Mouse (Mus musculus) ES-E14 (cell line): ENCODE data around the gene Lbh.

Experiments used
- CHD2 ChIP-seq: IDR thresholded peaks from 2 replicates; pipeline ENCODE4 v1.6.1; 2014; ENCODE audit warnings: mild to moderate bottlenecking, low read depth, low read length, inconsistent platforms
- HCFC1 ChIP-seq: IDR thresholded peaks from 2 replicates; pipeline ENCODE4 v1.6.1; 2012; ENCODE audit warnings: low read length, inconsistent platforms, borderline replicate concordance; ENCODE audit not compliant: insufficient read depth
- MAFK ChIP-seq: IDR thresholded peaks from 2 replicates; pipeline ENCODE4 v1.6.1; 2014; ENCODE audit warnings: mild to moderate bottlenecking, low read depth, low read length, inconsistent platforms; ENCODE audit not compliant: insufficient read depth
- ZC3H11A ChIP-seq: IDR thresholded peaks from 2 replicates; pipeline ENCODE4 v1.6.1; 2012; ENCODE audit warnings: low read depth, mild to moderate bottlenecking, inconsistent platforms, low read length, borderline replicate concordance
- ZNF384 ChIP-seq: IDR thresholded peaks from 2 replicates; pipeline ENCODE4 v1.6.1; 2012; ENCODE audit warnings: low read depth, low read length, inconsistent platforms

DNA sequence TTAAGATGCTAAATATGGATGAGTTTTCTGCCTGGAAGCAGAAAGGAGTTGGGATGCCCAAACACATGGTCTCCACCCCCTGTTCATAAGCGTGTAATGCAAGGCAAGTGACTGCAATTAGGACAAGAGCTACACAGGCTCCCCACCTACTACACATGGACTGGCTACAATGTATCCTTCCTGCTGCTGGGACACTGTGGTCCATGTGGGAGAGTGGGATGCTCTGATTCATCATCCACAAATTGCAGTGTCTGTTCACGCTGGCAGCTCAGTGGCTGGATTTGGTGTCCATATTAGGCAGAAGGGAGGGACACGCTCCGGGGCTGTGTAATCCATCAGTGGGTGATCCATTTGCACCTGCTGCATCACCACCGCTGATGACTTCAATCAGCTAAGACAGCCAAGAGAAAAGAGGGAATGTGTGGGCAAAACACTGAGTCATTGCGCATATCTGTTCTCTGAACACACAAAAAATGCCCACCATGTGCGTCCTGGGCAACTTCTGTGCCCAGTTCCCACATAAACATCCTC is 52.6 kb downstream of the Lbh start:
- TF ChIP-seq HCFC1: no peak
- TF ChIP-seq MAFK: no peak
- no peak for TF ChIP-seq ZC3H11A
- TF ChIP-seq CHD2: no peak
- TF ChIP-seq ZNF384: no peak
